Mouse (Mus musculus): ENCODE measurements around the gene Tsks.

Tsks gene

DNA sequence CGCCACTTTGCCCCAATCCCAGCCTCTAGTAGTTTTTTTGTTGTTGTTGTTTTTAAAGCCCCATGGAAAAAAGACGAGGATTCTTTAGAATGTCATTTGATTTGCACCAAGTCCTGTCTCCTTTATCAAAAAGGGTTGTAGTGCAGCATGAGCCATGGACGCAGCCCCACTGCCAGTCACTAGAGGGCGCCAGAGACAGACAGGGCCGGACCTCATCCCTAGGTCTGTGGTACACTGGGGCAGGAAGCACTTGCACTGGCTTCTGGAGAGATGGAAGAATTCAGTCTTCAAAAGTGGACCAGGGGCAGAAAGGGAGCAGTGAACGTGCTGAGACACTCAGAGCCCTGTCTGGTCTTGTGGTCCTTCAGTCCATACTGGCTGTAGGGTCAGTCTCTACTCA is 40.1 kb downstream of the Tsks start:
- peak; percentile 88 for DNase-seq

GRCm38 (mm10) chr7:44983944-44984832 is 41.2 kb downstream of the Tsks start:
- no peak for DNase-seq

DNA sequence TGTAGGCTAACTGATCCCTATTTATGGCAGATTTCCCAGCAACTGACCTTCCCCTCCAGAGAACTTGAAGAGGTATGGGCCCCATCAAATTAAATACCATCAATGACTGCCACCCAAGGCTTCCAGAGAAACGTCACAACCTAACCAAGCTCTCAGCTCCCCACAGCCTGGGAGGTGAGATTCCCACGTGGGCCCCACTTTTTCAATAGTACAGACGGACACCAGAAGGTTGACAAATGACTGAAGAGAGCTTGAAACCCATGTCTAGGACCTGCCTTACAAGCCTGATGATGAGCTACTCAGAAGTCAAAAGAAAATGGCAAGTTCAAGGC is 41.8 kb downstream of the Tsks start:
- no peak for DNase-seq

GRCm38 (mm10) chr7:44985595-44986191 is 42.7 kb downstream of the Tsks start:
- DNase-seq: peak; percentile 56

- DNase-seq: peak; percentile 98
These were observed 43.3 kb downstream of the Tsks start, which contains the start of gene Prmt1 for GRCm38 (mm10) chr7:44986192-44986878. Gene Prmt1, minus strand, starts transcription at chr7:44986568.

- no peak for DNase-seq
These were observed 44.1 kb downstream of the Tsks start for GRCm38 (mm10) chr7:44986879-44987718.

GRCm38 (mm10) chr7:44996672-44997071 is 53.7 kb downstream of the Tsks start:
- no peak for DNase-seq

DNA sequence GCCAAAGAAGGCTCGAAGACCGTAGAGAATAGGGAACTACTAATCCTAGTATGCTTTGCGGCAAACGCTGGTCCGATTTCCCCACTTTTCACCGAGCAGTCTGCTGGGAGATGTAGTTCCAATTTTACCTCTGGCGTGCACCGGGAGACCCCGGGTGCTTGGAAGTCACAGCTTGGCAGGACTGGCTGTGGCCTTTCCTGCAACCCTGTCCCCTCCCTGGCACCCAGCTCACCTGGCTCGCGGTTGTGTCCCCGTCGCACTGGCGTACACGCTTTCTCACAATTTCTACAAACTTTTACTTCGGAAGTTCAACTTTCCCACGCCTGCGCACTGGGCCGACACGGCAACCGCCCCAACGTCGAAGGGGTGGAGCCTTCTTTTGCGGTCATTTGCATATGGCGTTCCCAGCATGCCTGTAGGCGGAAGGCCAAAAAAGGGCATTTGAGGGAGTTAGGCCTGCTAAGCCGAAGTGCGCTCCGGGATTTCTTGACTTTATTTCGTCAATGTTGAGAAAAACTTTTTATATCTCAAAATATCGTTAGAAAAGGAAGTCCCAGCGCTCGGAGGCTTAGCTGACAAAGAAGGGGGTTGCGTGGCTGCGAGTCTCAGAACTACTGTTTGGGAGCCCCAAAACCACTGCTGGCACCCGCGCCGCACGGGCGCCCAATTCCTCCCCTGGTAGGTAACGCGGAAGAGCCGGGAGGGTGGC is 54.4 kb downstream of the Tsks start, which contains the start of gene Irf3:
TSS of gene Irf3 (plus strand) at position 418 of the 709 bp plus-strand sequence.
- DNase-seq: peak; percentile 98

- no peak for DNase-seq
These were observed 55.0 kb downstream of the Tsks start for GRCm38 (mm10) chr7:44997940-44998428.

GRCm38 (mm10) chr7:44998501-44998955 is 55.5 kb downstream of the Tsks start, which contains the start of gene Bcl2l12:
Gene Bcl2l12, minus strand, starts transcription at chr7:44998712.
- DNase-seq: peak; percentile 25

- DNase-seq: no peak
These were observed 56.7 kb downstream of the Tsks start for GRCm38 (mm10) chr7:44999753-45000152.

GRCm38 (mm10) chr7:45000539-45001114 is 57.6 kb downstream of the Tsks start:
- DNase-seq: no peak

GRCm38 (mm10) chr7:45002440-45002839 is 59.4 kb downstream of the Tsks start:
- no peak for DNase-seq

- DNase-seq: no peak
These were observed 61.5 kb downstream of the Tsks start for GRCm38 (mm10) chr7:45004546-45004945.

- DNase-seq: no peak
These were observed 62.5 kb downstream of the Tsks start for GRCm38 (mm10) chr7:45005321-45005992.

DNA sequence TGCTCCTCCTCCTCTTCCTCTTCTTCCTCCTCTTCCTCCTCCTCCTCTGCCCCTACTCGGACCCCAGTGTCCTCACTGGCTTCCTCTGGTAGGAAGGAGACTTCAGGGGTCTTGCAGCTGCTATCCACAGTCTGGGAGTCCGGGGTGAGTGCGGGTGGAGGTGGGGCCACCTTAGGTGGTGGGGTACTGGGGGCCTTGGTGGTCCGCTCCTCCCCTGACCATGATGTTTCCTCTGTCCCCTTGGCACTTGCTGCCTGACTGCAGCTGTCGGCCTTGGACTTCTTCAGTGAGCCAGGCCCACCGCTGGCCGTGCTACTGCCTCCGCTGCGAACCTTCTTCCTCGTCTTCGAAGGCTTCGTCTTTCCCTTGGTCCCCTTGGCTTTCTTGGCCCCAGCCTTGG is 63.5 kb downstream of the Tsks start:
- DNase-seq: no peak

- no peak for DNase-seq
These were observed 64.1 kb downstream of the Tsks start for GRCm38 (mm10) chr7:45007141-45007540.
